In the genomic region with DNA sequence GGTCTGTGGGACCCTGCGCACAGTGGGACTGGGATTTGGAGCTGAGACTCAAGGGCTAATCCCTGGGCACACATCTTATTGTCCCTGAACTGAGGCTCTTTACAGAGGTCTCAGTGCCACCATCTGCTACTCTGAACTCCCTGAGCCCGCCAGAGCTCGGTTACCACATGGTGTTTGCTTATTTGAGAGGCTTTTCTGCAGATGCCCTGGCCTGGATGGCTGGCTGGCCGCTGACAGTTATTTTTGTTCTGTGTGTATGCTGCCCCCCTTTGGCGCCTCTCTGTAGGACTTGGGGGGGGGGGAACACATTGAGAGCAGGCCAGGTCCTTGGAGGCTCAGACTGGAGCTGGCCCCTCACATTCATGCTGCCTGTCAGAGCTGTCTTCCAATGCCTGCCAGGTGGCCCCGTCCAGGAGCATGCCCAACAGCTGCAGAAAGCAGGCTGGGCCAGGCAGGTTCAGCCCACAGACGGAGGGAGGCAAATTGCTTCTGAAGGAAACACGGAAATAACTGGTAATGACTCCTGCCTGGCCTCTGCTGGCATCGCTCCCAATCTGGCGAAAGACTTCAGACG, we compare ENCODE assay signal across 8 mouse cellular contexts. TPM values are rescaled to one million over a fixed set of nuclear protein-coding genes. Genes with fewer than 3 reads are reported as not detected.
DNase-seq lines count a peak whose midpoint lies in the region; ATAC-seq and TF ChIP-seq lines count a peak whose summit lies in the region.

No protein-coding gene starts in this region.

- peak; percentile 40 for TF ChIP-seq CTCF in ES-Bruce4 (IDR thresholded peaks at IDR 0.05; ENCODE audit: low read depth, low read length)

- H3K27ac ChIP-seq in ES-Bruce4 (ENCODE audit: insufficient read depth, low read length), result no peak overlapping the region
- H3K27ac ChIP-seq in forebrain, embryonic 12.5 days, result peak overlapping the region; percentile 62
- peak overlapping the region; percentile 45; the same call in 1 of the 2 replicates for H3K27ac ChIP-seq in kidney, embryonic 15.5 days
- H3K27ac ChIP-seq in midbrain, embryonic 11.5 days (ENCODE audit: low read depth, low read length), result peak overlapping the region; percentile 14; the same call in 1 of the 2 replicates

- no peak for TF ChIP-seq EP300 in ES-Bruce4 (IDR thresholded peaks at IDR 0.05; ENCODE audit: insufficient read depth, low read depth, low read length)

- H3K27me3 ChIP-seq in ES-Bruce4 (ENCODE audit: control insufficient read depth, insufficient read depth, low read length, poor library complexity, severe bottlenecking), result no peaks in the 10 kb centered on the region
- H3K27me3 ChIP-seq in forebrain, embryonic 12.5 days, result peaks cover 10% of the 10 kb centered on the region; the same call in 1 of the 2 replicates
- H3K27me3 ChIP-seq in kidney, embryonic 15.5 days, result peaks cover 18% of the 10 kb centered on the region
- H3K27me3 ChIP-seq in midbrain, embryonic 11.5 days (ENCODE audit: control insufficient read depth, insufficient read depth, low read length), result peaks cover 2% of the 10 kb centered on the region; the same call in 1 of the 2 replicates

- peak; percentile 78 for ATAC-seq in forebrain, embryonic 12.5 days (ENCODE audit: low FRiP score)
- ATAC-seq in kidney, embryonic 15.5 days (replicated peaks; ENCODE audit: low FRiP score), result peak; percentile 64
- ATAC-seq in midbrain, embryonic 11.5 days (ENCODE audit: low FRiP score), result peak; percentile 57
- ATAC-seq in activated CD4-positive, CD25-positive, alpha-beta regulatory T cell, adult 4 months, result no peak

- peak; percentile 67 for DNase-seq in adrenal gland, postnatal 10 days
- no peak for DNase-seq in adrenal gland, postnatal 4 days (ENCODE audit: low spot score in 2 of 2)
- DNase-seq in midbrain, embryonic 11.5 days (ENCODE audit: low spot score, missing footprints), result no peak
- DNase-seq in frontal cortex, postnatal 10 days (ENCODE audit: low spot score in 2 of 2), result no peak

- H3K4me2 ChIP-seq in forebrain, embryonic 12.5 days, result no peak overlapping the region
- H3K4me2 ChIP-seq in kidney, embryonic 15.5 days, result peak overlapping the region; percentile 32
- no peak overlapping the region for H3K4me2 ChIP-seq in midbrain, embryonic 11.5 days

- no peak overlapping the region for H3K9ac ChIP-seq in ES-Bruce4 (ENCODE audit: low read depth, poor library complexity, severe bottlenecking)
- H3K9ac ChIP-seq in forebrain, embryonic 12.5 days, result no peak overlapping the region
- H3K9ac ChIP-seq in kidney, embryonic 15.5 days, result no peak overlapping the region
- H3K9ac ChIP-seq in midbrain, embryonic 11.5 days (ENCODE audit: low read length), result no peak overlapping the region

- 27% methylated on average over 11 of the region's 11 CpGs for WGBS in forebrain, embryonic 12.5 days
- WGBS in kidney, embryonic 15.5 days, result 18% methylated on average over 11 of the region's 11 CpGs
- whole genome bisulfite sequencing in midbrain, embryonic 11.5 days, result 32% methylated on average over 11 of the region's 11 CpGs

- H3K4me1 ChIP-seq in ES-Bruce4 (ENCODE audit: control insufficient read depth, insufficient read depth, low read length), result peaks cover 3% of the 10 kb centered on the region
- H3K4me1 ChIP-seq in forebrain, embryonic 12.5 days, result peaks cover 21% of the 10 kb centered on the region
- H3K4me1 ChIP-seq in kidney, embryonic 15.5 days, result peaks cover 23% of the 10 kb centered on the region
- H3K4me1 ChIP-seq in midbrain, embryonic 11.5 days (ENCODE audit: control insufficient read depth, insufficient read depth, low read length), result peaks cover 3% of the 10 kb centered on the region

- no peaks in the 10 kb centered on the region for H3K9me3 ChIP-seq in ES-Bruce4 (replicated peaks; ENCODE audit: control insufficient read depth, insufficient read depth, low read length, poor library complexity, severe bottlenecking)
- H3K9me3 ChIP-seq in forebrain, embryonic 12.5 days, result no peaks in the 10 kb centered on the region
- no peaks in the 10 kb centered on the region for H3K9me3 ChIP-seq in kidney, embryonic 15.5 days (replicated peaks)
- no peaks in the 10 kb centered on the region for H3K9me3 ChIP-seq in midbrain, embryonic 11.5 days (ENCODE audit: control insufficient read depth, low read length)

- no peaks in the 10 kb centered on the region for H3K36me3 ChIP-seq in ES-Bruce4 (ENCODE audit: control insufficient read depth, insufficient read depth, low read length, poor library complexity, severe bottlenecking)
- no peaks in the 10 kb centered on the region for H3K36me3 ChIP-seq in forebrain, embryonic 12.5 days (replicated peaks)
- no peaks in the 10 kb centered on the region for H3K36me3 ChIP-seq in kidney, embryonic 15.5 days
- no peaks in the 10 kb centered on the region for H3K36me3 ChIP-seq in midbrain, embryonic 11.5 days (ENCODE audit: control insufficient read depth, insufficient read depth, low read length)

- TF ChIP-seq POLR2A in ES-Bruce4 (IDR thresholded peaks at IDR 0.05; ENCODE audit: insufficient read depth, low read length), result no peak

- no peak overlapping the region for H3K4me3 ChIP-seq in ES-Bruce4 (ENCODE audit: low read depth, low read length)
- H3K4me3 ChIP-seq in forebrain, embryonic 12.5 days (replicated peaks), result no peak overlapping the region
- no peak overlapping the region for H3K4me3 ChIP-seq in kidney, embryonic 15.5 days (replicated peaks)
- no peak overlapping the region for H3K4me3 ChIP-seq in midbrain, embryonic 11.5 days (ENCODE audit: low read depth, low read length)

RNA-seq across cellular contexts. Expression of gene Syf2, which starts 19.9 kb away (rescaled TPM):
- 10 to 100 TPM; 73.1 to 74.6 TPM for total RNA-seq in adrenal gland, postnatal 10 days (2021)
- total RNA-seq in adrenal gland, postnatal 4 days (2021), result 10 to 100 TPM; 82.4 to 93.3 TPM
- polyA plus RNA-seq in ES-Bruce4 (2011; ENCODE audit: insufficient read depth, insufficient read length, low read depth, missing spikeins), result 52.6 and 53.3 TPM in 2 replicates
- 77.9 and 83.6 TPM in 2 replicates for polyA plus RNA-seq in forebrain, embryonic 12.5 days (2016; fragmentation: Nextera tagmentation; extraction: Ambion mirVana)
- 82.7 and 83.9 TPM in 2 replicates for polyA plus RNA-seq in kidney, embryonic 15.5 days (2015; fragmentation: Nextera tagmentation; extraction: Ambion mirVana)
- polyA plus RNA-seq in midbrain, embryonic 11.5 days (2014; fragmentation: Nextera tagmentation; extraction: Ambion mirVana), result 76.7 and 79.4 TPM in 2 replicates
- 100 to 1,000 TPM; 188 to 213 TPM for polyA plus RNA-seq in activated CD4-positive, CD25-positive, alpha-beta regulatory T cell, adult 4 months (2017; shearing (Covaris generic))

RNA-seq across cellular contexts. Expression of gene Rsrp1, which starts 27.2 kb away (rescaled TPM):
- 100 to 1,000 TPM; 250 to 386 TPM for total RNA-seq in adrenal gland, postnatal 10 days (2021)
- 100 to 1,000 TPM; 365 to 381 TPM for total RNA-seq in adrenal gland, postnatal 4 days (2021)
- polyA plus RNA-seq in ES-Bruce4 (2011; ENCODE audit: insufficient read depth, insufficient read length, low read depth, missing spikeins), result 209 and 226 TPM in 2 replicates
- polyA plus RNA-seq in forebrain, embryonic 12.5 days (2016; fragmentation: Nextera tagmentation; extraction: Ambion mirVana), result 478 and 490 TPM in 2 replicates
- 404 and 429 TPM in 2 replicates for polyA plus RNA-seq in kidney, embryonic 15.5 days (2015; fragmentation: Nextera tagmentation; extraction: Ambion mirVana)
- polyA plus RNA-seq in midbrain, embryonic 11.5 days (2014; fragmentation: Nextera tagmentation; extraction: Ambion mirVana), result 352 and 403 TPM in 2 replicates
- 100 to 1,000 TPM; 271 to 367 TPM for polyA plus RNA-seq in activated CD4-positive, CD25-positive, alpha-beta regulatory T cell, adult 4 months (2017; shearing (Covaris generic))

RNA-seq across cellular contexts. Expression of gene Tmem50a, which starts 35.8 kb away (rescaled TPM):
- 100 to 1,000 TPM; 169 to 183 TPM for total RNA-seq in adrenal gland, postnatal 10 days (2021)
- 100 to 1,000 TPM; 214 to 225 TPM for total RNA-seq in adrenal gland, postnatal 4 days (2021)
- polyA plus RNA-seq in ES-Bruce4 (2011; ENCODE audit: insufficient read depth, insufficient read length, low read depth, missing spikeins), result 84.6 and 87.1 TPM in 2 replicates
- polyA plus RNA-seq in forebrain, embryonic 12.5 days (2016; fragmentation: Nextera tagmentation; extraction: Ambion mirVana), result 138 and 139 TPM in 2 replicates
- 173 and 174 TPM in 2 replicates for polyA plus RNA-seq in kidney, embryonic 15.5 days (2015; fragmentation: Nextera tagmentation; extraction: Ambion mirVana)
- 156 TPM in 2 replicates for polyA plus RNA-seq in midbrain, embryonic 11.5 days (2014; fragmentation: Nextera tagmentation; extraction: Ambion mirVana)
- 100 to 1,000 TPM; 555 to 571 TPM for polyA plus RNA-seq in activated CD4-positive, CD25-positive, alpha-beta regulatory T cell, adult 4 months (2017; shearing (Covaris generic))
